Mouse (Mus musculus) lung, postnatal 25 days (tissue): ENCODE data around the gene Mcts1.

ENCODE experiments used
- DNase-seq: peaks from one replicate; pipeline ENCODE4 v3.0.0; 2022; ENCODE audit warnings: low spot score

Mcts1 gene

GRCm38 (mm10) chrX:38656206-38656883, 56.0 kb downstream of the Mcts1 start:
- no peak for DNase-seq
